Mouse (Mus musculus) embryonic facial prominence, embryonic 11.5 days (tissue): Measurements from ENCODE around the gene Slc16a10. TPM values are rescaled to one million over a fixed set of nuclear protein-coding genes. Genes with fewer than 3 reads are reported as not detected.

Source experiments
- ATAC-seq: fragments of 200-750 bp; cut with Nextera tagmentation; replicated peaks from 2 replicates; pipeline ENCODE4 v1.8.0; 2017; ENCODE audit warnings: low read depth; ENCODE audit not compliant: insufficient number of reproducible peaks, low FRiP score, low TSS enrichment
- DNase-seq: peaks from one replicate; pipeline ENCODE4 v3.0.0-alpha.2; 2015; ENCODE audit warnings: low spot score
- H3K27ac ChIP-seq: fragments of 300-500 bp; sonication (generic); replicated peaks from 2 replicates; pipeline ENCODE4 v1.5.1; 2014; ENCODE audit warnings: mild to moderate bottlenecking, low read depth, low read length, control low read depth
- H3K27me3 ChIP-seq: fragments of 300-500 bp; sonication (generic); 2 replicates; pipeline ENCODE4 v1.6.1; 2014; ENCODE audit warnings: mild to moderate bottlenecking, low read length, moderate library complexity, mixed read lengths; ENCODE audit not compliant: control insufficient read depth, insufficient read depth
- H3K36me3 ChIP-seq: fragments of 300-500 bp; sonication (generic); replicated peaks from 2 replicates; pipeline ENCODE4 v1.6.1; 2014; ENCODE audit warnings: low read depth, mild to moderate bottlenecking, low read length, moderate library complexity, mixed read lengths; ENCODE audit not compliant: control insufficient read depth, insufficient read depth
- H3K4me1 ChIP-seq: fragments of 300-500 bp; sonication (generic); 2 replicates; pipeline ENCODE4 v1.6.1; 2014; ENCODE audit warnings: low read length, mixed read lengths; ENCODE audit not compliant: control insufficient read depth, insufficient read depth
- H3K4me2 ChIP-seq: fragments of 300-500 bp; sonication (generic); 2 replicates; pipeline ENCODE4 v1.6.1; 2014; ENCODE audit warnings: low read depth, mild to moderate bottlenecking, control low read depth, low read length, moderate library complexity
- H3K4me3 ChIP-seq: fragments of 300-500 bp; sonication (generic); 2 replicates; pipeline ENCODE4 v1.5.1; 2014; ENCODE audit warnings: low read depth, low read length, control low read depth
- H3K9ac ChIP-seq: fragments of 300-500 bp; sonication (generic); replicated peaks from 2 replicates; pipeline ENCODE4 v1.6.1; 2014; ENCODE audit warnings: mild to moderate bottlenecking, control low read depth, low read length
- H3K9me3 ChIP-seq: fragments of 300-500 bp; sonication (generic); replicated peaks from 2 replicates; pipeline ENCODE4 v1.6.1; 2016; ENCODE audit warnings: mild to moderate bottlenecking, low read length, inconsistent platforms, mixed read lengths; ENCODE audit not compliant: control insufficient read depth
- WGBS: fragments of 180-500 bp; shearing (Covaris S2); extraction: QIAGEN DNeasy Blood & Tissue Kit; methylation state at CpG from one replicate; pipeline ENCODE4 v1.1.7; 2014; 5-methylcytosine and 5-hydroxymethylcytosine counted together
- polyA plus RNA-seq: library from polyadenylated mRNA; unstranded; fragments of >200 nt; fragmentation: Nextera tagmentation; extraction: Ambion mirVana; gene quantifications from 2 replicates; pipeline ENCODE4 v1.2.1, GENCODE M21; 2014

Gene Slc16a10
- polyA plus RNA-seq, 1 experiment from 2014 or later: 5.4 TPM

DNA sequence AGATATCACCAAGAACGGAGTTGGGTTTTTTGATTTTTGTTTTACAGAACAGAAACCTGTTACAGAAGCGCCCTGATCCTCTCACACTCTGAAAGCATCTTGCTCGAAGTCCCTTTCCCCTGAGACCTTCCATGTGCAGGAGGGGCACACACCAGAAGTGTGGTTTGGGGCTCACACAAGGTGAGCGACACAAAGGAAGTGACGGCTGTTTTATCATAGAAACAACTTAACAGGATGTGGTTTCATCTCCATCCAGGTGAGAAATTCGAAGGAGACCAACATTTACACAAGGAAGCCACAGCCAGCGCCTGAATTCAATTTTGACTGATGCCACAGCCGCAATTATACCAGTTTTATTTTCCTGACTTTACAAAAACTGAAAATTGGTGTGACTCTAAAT is 21.3 kb upstream of the Slc16a10 start:
- WGBS: 85% methylated on average over 8 of the region's 8 CpGs
- ATAC-seq (no peak), DNase-seq (no peak)
- no peak overlapping the region for H3K4me3 ChIP-seq
- no peak overlapping the region for H3K27ac ChIP-seq
- H3K9ac ChIP-seq: no peak overlapping the region
- H3K36me3 ChIP-seq: no peaks in the 10 kb centered on the region
- H3K4me2 ChIP-seq: no peak overlapping the region
- H3K27me3 ChIP-seq: no peaks in the 10 kb centered on the region
- no peaks in the 10 kb centered on the region for H3K9me3 ChIP-seq
- H3K4me1 ChIP-seq: no peaks in the 10 kb centered on the region

DNA sequence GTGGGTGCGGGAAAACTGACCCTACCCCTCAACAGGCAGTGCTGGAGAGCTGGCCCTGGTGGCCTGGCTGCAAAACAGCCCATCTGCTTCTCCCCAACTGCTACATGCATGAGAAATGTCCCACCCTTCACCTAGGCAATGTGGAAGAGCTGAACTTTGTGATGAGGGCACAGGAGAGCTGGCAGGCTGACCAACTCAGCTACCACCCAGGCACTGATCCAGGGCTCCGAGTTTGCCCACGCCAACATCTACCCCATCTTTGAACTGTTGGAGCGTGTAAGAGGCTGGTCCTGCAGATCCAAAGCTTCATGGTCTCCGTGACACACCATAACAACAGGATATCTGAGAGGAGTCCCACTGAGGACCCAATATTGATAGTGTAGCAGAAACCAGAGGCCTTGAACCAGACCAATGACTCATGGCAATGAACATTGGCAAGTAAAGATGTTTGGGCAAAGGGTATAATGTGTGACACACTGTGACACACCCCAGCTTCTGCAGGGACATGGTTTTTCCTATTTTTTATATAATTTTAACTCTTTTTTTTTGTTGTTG is 19.7 kb upstream of the Slc16a10 start:
- no peaks in the 10 kb centered on the region for H3K27me3 ChIP-seq
- H3K27ac ChIP-seq: no peak overlapping the region
- no peaks in the 10 kb centered on the region for H3K9me3 ChIP-seq
- ATAC-seq (no peak), DNase-seq (no peak)
- no peak overlapping the region for H3K4me3 ChIP-seq
- 90% methylated on average over 5 of the region's 5 CpGs for WGBS
- no peak overlapping the region for H3K4me2 ChIP-seq
- no peak overlapping the region for H3K9ac ChIP-seq
- H3K36me3 ChIP-seq: no peaks in the 10 kb centered on the region
- H3K4me1 ChIP-seq: no peaks in the 10 kb centered on the region

DNA sequence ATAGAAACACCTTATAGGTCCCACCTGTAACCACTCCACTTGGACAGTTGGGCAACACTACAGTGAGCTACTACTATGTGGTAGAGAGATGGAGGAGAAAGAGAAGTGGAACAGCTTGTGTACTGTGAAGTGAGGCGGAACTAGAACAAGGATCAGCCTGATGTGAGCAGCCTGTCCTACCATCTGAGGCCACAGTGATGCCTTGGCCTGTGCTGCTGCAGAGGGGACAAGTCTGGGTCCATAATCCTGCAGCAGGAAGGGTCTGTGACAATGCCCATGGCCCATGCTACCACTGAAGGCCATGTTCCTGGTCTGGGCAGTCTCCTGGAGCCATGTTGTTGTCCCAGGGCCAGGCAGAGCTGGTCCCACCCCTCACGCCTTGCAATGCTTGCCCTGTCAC is 19.2 kb upstream of the Slc16a10 start:
- no peak overlapping the region for H3K4me2 ChIP-seq
- H3K27me3 ChIP-seq: no peaks in the 10 kb centered on the region
- no peaks in the 10 kb centered on the region for H3K4me1 ChIP-seq
- no peaks in the 10 kb centered on the region for H3K36me3 ChIP-seq
- ATAC-seq (no peak), DNase-seq (no peak)
- H3K27ac ChIP-seq: no peak overlapping the region
- H3K9me3 ChIP-seq: no peaks in the 10 kb centered on the region
- no peak overlapping the region for H3K4me3 ChIP-seq
- WGBS: 88% methylated on average over 2 of the region's 2 CpGs
- no peak overlapping the region for H3K9ac ChIP-seq

DNA sequence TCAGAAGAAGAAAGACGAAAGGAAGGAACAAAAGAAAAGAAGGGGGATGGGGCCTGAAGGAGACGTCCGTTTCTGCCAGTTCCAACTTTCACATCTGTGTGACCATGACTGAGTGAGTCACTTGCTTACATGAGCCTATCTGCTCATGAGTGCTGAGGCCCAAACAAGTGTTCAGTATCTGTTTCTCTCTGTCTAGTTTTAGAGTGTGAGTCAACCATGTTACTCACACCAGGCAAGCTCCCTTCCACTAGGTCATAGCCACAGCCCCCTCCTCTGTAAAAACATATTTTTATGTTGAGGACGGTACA is 10.4 kb upstream of the Slc16a10 start:
- Histone ChIP-seq H3K4me3 (no peak overlapping the region), H3K27ac (no peak overlapping the region), H3K9ac (no peak overlapping the region), H3K4me2 (no peak overlapping the region), H3K4me1 (no peaks in the 10 kb centered on the region), H3K27me3 (no peaks in the 10 kb centered on the region), H3K36me3 (no peaks in the 10 kb centered on the region), H3K9me3 (no peaks in the 10 kb centered on the region)
- ATAC-seq: peak; percentile 34; the same call in 1 of the 2 replicates
- WGBS: 56% methylated on average over 4 of the region's 4 CpGs
- no peak for DNase-seq

DNA sequence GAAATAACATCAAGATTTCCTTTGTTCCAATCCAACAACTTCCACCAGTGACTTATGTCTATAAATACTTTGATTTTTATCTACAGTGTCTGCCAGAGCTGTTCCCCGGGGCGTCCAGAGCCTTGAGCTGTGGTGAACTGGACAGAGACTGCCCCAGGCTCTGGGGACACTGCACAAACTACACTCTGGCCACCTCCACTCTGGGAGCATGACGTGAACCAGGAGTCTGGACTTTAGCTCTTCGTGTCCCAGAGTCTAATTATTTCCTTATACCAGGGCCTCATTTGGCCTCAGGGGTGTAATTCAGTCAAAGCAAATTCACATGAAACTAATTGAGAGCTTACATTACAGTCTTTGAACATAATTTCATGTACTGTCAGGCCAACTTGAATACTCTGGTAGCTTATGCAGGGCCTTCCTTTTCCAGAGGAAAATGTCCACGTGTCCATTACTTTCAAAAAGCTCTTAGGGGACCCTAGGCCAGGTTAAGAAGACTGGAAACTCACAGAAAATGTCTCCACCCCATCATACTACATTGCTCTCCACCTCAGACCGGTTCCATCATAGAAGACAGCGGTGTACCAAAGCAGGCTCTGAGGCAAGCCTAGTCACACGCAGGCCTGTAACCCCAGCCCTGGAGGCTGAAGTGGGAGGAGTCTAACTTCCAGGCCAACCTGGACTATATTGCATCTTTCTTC is 9.9 kb upstream of the Slc16a10 start:
- H3K9me3 ChIP-seq: no peaks in the 10 kb centered on the region
- no peak overlapping the region for H3K4me2 ChIP-seq
- 40% methylated on average over 8 of the region's 8 CpGs for WGBS
- H3K9ac ChIP-seq: no peak overlapping the region
- H3K4me3 ChIP-seq: no peak overlapping the region
- no peaks in the 10 kb centered on the region for H3K27me3 ChIP-seq
- peak overlapping the region; percentile 64; the same call in 1 of the 2 replicates for H3K27ac ChIP-seq
- H3K4me1 ChIP-seq: no peaks in the 10 kb centered on the region
- H3K36me3 ChIP-seq: no peaks in the 10 kb centered on the region
- peak; percentile 77 for DNase-seq
- 0 out of 2 replicates have a peak, but pooled peaks have one; percentile 39 for ATAC-seq

DNA sequence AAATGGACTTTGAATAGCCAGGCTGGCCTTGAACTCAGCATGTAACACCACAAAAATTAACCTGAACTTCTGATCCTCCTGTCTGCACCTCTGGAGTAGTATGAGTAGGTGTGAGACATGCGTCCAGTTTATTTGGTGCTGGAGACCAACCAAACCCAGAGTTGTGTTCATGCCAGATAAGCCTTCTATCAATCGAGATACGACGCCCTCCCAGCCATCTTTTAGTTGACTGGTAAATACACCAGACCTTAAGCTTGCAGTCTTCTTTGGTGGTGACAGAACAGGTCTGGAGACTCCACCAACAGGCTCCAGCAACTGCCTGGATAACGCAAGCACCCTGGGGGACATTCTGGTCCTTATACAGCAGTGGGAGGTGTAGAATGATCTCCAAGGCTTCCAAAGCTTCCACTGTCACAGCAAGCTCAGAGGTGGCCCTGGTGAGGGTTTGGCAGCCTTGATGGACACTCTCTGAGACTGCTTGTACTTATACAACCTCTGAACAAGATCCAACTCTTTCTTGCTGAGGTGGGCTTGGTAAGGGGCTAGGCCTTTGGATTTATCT is 7.6 kb upstream of the Slc16a10 start:
- Histone ChIP-seq H3K27ac (no peak overlapping the region), H3K9me3 (no peaks in the 10 kb centered on the region), H3K4me3 (no peak overlapping the region), H3K27me3 (no peaks in the 10 kb centered on the region), H3K9ac (no peak overlapping the region), H3K4me2 (no peak overlapping the region), H3K4me1 (no peaks in the 10 kb centered on the region), H3K36me3 (no peaks in the 10 kb centered on the region)
- ATAC-seq: no peak
- WGBS: 95% methylated on average over 5 of the region's 5 CpGs
- DNase-seq: no peak

DNA sequence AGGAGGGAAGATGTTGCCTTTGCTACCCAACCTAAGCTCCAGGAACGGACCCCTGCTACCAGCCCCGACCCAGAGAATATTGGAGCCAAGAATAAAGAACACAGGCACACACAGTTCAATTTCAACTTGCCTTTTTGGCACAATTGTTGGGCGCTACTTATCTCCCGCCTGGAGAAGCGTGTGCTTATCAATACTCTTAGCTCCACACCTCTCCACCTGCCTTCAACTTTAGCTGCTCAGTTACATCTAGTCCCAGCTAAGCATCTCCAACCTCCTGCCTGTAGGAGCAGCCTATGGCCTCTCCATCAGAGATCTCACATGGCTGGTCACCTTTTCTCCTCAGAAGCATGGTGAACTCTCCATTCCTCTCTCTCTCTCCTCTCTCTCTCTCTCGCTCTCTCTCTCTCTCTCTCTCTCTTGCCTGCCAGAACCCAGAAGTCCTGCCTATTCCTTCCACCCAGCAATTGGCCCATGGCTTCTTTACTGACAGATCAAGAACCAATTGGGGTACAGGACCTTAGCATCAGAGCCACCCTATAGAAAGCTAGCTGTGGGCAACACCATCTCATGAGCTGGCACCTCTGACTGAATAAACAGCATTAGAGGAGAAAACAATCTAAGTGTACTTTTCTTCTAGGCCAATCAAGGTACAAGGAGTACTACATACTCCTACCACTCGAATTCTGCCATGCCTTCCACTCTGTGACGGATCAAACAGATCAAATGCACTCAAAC is 5.4 kb upstream of the Slc16a10 start:
- H3K4me2 ChIP-seq: no peak overlapping the region
- no peaks in the 10 kb centered on the region for H3K27me3 ChIP-seq
- 89% methylated on average over 8 of the region's 8 CpGs for WGBS
- DNase-seq (no peak), ATAC-seq (no peak)
- H3K36me3 ChIP-seq: no peaks in the 10 kb centered on the region
- H3K9me3 ChIP-seq: no peaks in the 10 kb centered on the region
- H3K4me1 ChIP-seq: no peaks in the 10 kb centered on the region
- H3K4me3 ChIP-seq: no peak overlapping the region
- no peak overlapping the region for H3K27ac ChIP-seq
- no peak overlapping the region for H3K9ac ChIP-seq

DNA sequence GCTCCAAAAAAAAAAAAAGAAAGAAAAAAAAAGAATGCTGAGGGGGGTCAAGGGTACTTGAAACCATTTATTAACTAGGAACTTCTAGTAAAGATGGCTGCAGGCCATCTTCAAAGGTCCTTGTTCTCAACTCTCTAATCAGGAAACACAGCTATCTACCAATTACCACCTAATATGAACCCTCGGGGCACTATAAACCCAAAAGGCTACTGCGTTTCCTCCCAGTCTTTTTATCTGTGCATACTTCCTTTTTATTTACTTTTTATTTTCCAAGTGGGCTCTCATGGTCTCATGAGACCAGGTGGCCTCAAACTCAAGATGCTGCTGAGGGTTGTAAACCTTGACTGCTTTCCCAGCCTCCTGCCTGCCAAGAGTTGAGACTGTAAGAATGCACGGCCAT is 4.4 kb upstream of the Slc16a10 start:
- Histone ChIP-seq H3K4me1 (no peaks in the 10 kb centered on the region), H3K9ac (no peak overlapping the region), H3K27me3 (peaks cover 4% of the 10 kb centered on the region; the same call in 1 of the 2 replicates), H3K9me3 (no peaks in the 10 kb centered on the region), H3K4me3 (no peak overlapping the region), H3K36me3 (no peaks in the 10 kb centered on the region), H3K27ac (no peak overlapping the region), H3K4me2 (no peak overlapping the region)
- 73% methylated on average over 3 of the region's 3 CpGs for WGBS
- DNase-seq: no peak
- no peak for ATAC-seq
